Mouse (Mus musculus): Measurements from ENCODE around the gene Fgfr4. TPM values are rescaled to one million over a fixed set of nuclear protein-coding genes. Genes with fewer than 3 reads are reported as not detected.

Fgfr4 gene
- not detected for polyA plus RNA-seq (2017; shearing (Covaris generic))

GRCm38 (mm10) chr13:55152621-55153415, at the start of gene Fgfr4:
Gene Fgfr4 (plus strand): TSS chr13:55152640.

DNA sequence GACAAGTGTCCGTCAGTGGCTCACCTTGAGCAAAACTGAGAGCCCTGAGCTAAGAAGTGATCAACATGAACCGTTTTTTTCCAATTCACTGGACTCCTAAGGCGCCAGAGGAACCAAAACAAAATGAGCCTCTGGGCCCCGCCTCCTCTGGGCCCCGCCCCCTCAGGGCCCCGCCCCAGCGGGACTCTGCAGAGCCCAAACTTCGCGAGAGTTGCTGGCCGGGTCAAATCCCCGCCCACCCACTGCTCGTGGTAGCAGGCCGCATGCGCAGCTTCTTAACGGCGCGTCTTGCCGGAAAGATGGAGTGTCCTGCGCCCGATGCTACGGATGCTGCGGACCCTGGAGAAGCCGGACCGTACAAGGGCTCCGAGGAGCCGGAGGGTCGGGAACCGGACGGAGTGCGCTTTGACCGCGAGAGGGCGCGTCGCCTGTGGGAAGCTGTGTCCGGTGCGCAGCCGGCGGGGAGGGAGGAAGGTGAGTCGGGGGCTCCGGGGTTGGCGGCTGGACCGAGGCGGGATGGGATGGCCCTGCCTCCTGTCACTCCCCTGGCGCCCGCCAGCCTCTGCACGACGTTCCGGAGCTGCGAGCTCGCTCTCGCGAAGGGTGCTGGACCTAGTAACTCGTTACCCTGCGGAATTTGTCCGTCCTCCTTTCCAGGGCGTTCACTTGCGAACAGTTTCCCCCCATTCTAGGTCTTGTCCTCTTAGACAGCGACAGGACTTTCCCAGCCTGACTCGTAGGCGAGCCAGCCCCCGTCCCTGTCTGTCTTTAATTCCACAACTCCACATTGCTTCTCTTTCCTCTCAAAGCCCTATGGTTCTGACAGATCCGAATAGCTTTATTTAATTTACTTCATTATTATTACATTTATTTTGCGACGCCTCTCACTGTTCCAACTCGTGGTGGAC, 47.1 kb upstream of the Fgfr4 start, which contains the start of gene Zfp346:
TSS of gene Zfp346 (plus strand) at position 267 of the 908 bp plus-strand sequence.

GRCm38 (mm10) chr13:55133448-55133847, 19.0 kb upstream of the Fgfr4 start, which contains the start of gene Gm17617:
Gene Gm17617 (minus strand): TSS chr13:55133548.

DNA sequence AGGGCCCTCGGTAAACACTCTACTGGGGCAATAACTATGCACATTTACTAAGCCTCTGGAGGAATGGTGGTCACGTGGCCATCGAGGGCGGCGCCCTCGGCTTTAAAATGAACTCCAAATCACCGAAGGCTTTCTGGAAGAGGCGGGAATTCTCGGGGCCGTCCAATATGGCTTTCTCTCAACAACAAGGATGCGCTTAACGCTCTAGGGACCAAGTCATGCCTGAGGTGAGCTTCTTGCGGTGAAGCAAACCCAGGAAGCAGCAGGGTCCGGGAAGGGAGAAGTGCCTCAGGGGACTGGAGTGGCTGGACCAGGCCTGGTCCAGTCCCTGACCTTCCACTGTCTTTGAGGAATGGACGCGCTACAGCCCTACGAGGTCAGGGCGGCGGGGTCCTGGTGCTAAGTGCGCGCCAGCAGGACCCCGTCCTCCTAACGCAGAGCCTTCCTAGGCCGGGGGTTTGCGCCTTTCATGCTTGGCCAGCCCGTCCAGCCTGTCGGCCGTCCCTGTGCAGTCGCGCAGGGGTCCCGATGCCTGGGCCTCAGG, 57.3 kb downstream of the Fgfr4 start, which contains the start of gene Nsd1:
TSS of gene Nsd1 (plus strand) at position 134 of the 544 bp plus-strand sequence.

Other genes with a start within 250 kb of the Fgfr4 start
- 11.4 TPM for gene Unc5a, start 203.2 kb upstream of the Fgfr4 start, polyA plus RNA-seq (2017; shearing (Covaris generic))
- gene Hk3, start 131.3 kb upstream of the Fgfr4 start, polyA plus RNA-seq (2017; shearing (Covaris generic)): 0.17 TPM
- 73.6 TPM for gene Uimc1, start 52.3 kb upstream of the Fgfr4 start, polyA plus RNA-seq (2017; shearing (Covaris generic))
- gene Zfp346, start 47.3 kb upstream of the Fgfr4 start, polyA plus RNA-seq (2017; shearing (Covaris generic)): 14.8 TPM
- gene Gm17617, start 19.1 kb upstream of the Fgfr4 start, polyA plus RNA-seq (2017; shearing (Covaris generic)): not detected
- gene Nsd1, start 57.1 kb downstream of the Fgfr4 start, polyA plus RNA-seq (2017; shearing (Covaris generic)): 74.9 TPM
- gene Prelid1, start 167.9 kb downstream of the Fgfr4 start, polyA plus RNA-seq (2017; shearing (Covaris generic)): 243 TPM
- gene Rab24, start 169.3 kb downstream of the Fgfr4 start, polyA plus RNA-seq (2017; shearing (Covaris generic)): 90.5 TPM
- gene Mxd3, start 177.2 kb downstream of the Fgfr4 start, polyA plus RNA-seq (2017; shearing (Covaris generic)): 1.1 TPM
- 121 TPM for gene Lman2, start 210.1 kb downstream of the Fgfr4 start, polyA plus RNA-seq (2017; shearing (Covaris generic))
- gene Rgs14, start 217.1 kb downstream of the Fgfr4 start, polyA plus RNA-seq (2017; shearing (Covaris generic)): 82.6 TPM
- gene Slc34a1, start 245.5 kb downstream of the Fgfr4 start, polyA plus RNA-seq (2017; shearing (Covaris generic)): not detected